Mouse (Mus musculus) MEL (cell line): ENCODE results near the gene Gpr173. TPM values are rescaled to one million over a fixed set of nuclear protein-coding genes. Genes with fewer than 3 reads are reported as not detected.

ENCODE experiments used
- DNase-seq: peaks from one replicate; pipeline ENCODE4 v3.0.0; 2011; ENCODE audit warnings: low read depth, low spot score
- H3K27ac ChIP-seq: 2 replicates; pipeline ENCODE4 v1.5.1; 2012; ENCODE audit warnings: low read depth, mild to moderate bottlenecking, control low read depth, low read length, moderate library complexity; ENCODE audit not compliant: control insufficient read depth
- H3K27me3 ChIP-seq, 2 experiments: fragments of 150-350 bp in 1 of 2; sonication (generic) in 1 of 2; 2 replicates each; pipeline ENCODE4 v1.6.1; 2012; ENCODE audit warnings: low read length in 2 of 2, mild to moderate bottlenecking in 2 of 2, improper control_type of control experiment in 1 of 2, moderate library complexity in 1 of 2; ENCODE audit not compliant: insufficient read depth in 2 of 2, control insufficient read depth in 1 of 2
- H3K36me3 ChIP-seq, 2 experiments: 2 replicates each; pipeline ENCODE4 v1.6.1; 2012 to 2014; ENCODE audit warnings: low read length in 2 of 2, improper control_type of control experiment in 1 of 2, inconsistent platforms in 1 of 2, mild to moderate bottlenecking in 1 of 2; ENCODE audit not compliant: insufficient read depth in 2 of 2, control insufficient read depth in 1 of 2
- H3K4me1 ChIP-seq, 2 experiments: fragments of 150-350 bp in 1 of 2; sonication (generic) in 1 of 2; 2 replicates each; pipeline ENCODE4 v1.6.1; 2012; ENCODE audit warnings: low read length in 2 of 2, improper control_type of control experiment in 1 of 2, mild to moderate bottlenecking in 1 of 2; ENCODE audit not compliant: insufficient read depth in 2 of 2, control insufficient read depth in 1 of 2
- H3K4me3 ChIP-seq, 2 experiments: fragments of 150-350 bp in 1 of 2; sonication (generic) in 1 of 2; 2 replicates each; pipeline ENCODE4 v1.5.1; 2012; ENCODE audit warnings: low read depth in 2 of 2, low read length in 2 of 2, mild to moderate bottlenecking in 2 of 2, moderate library complexity in 2 of 2, control low read depth in 1 of 2, improper control_type of control experiment in 1 of 2; ENCODE audit not compliant: control insufficient read depth in 1 of 2, insufficient read depth in 1 of 2
- H3K79me2 ChIP-seq: 2 replicates; pipeline ENCODE4 v1.6.1; 2012; ENCODE audit warnings: mild to moderate bottlenecking, low read length, moderate library complexity; ENCODE audit not compliant: control insufficient read depth, poor library complexity, insufficient read depth
- H3K9ac ChIP-seq: 2 replicates; pipeline ENCODE4 v1.6.1; 2012; ENCODE audit warnings: low read depth, mild to moderate bottlenecking, control low read depth, low read length, moderate library complexity; ENCODE audit not compliant: control insufficient read depth, poor library complexity, severe bottlenecking
- H3K9me3 ChIP-seq: fragments of 150-350 bp; sonication (generic); replicated peaks from 2 replicates; pipeline ENCODE4 v1.6.1; 2012; ENCODE audit warnings: mild to moderate bottlenecking, low read length, improper control_type of control experiment, moderate library complexity; ENCODE audit not compliant: insufficient read depth
- BHLHE40 ChIP-seq: IDR thresholded peaks from 2 replicates; pipeline ENCODE4 v1.6.1; 2012; ENCODE audit warnings: low read depth, mild to moderate bottlenecking, inconsistent platforms, low read length, improper control_type of control experiment, borderline replicate concordance
- CHD1 ChIP-seq: IDR thresholded peaks from 2 replicates; pipeline ENCODE4 v1.6.1; 2012; ENCODE audit warnings: low read depth, mild to moderate bottlenecking, inconsistent platforms, low read length, improper control_type of control experiment
- CHD2 ChIP-seq: IDR thresholded peaks from 2 replicates; pipeline ENCODE4 v1.6.1; 2011; ENCODE audit warnings: low read length, improper control_type of control experiment
- CTCF ChIP-seq, 3 experiments: IDR thresholded peaks in 2 of 3; conservative IDR thresholded peaks in 1 of 3; 2 replicates each; pipeline ENCODE4 v1.5.1; 2011 to 2012; ENCODE audit warnings: low read length in 3 of 3, low read depth in 2 of 3, mild to moderate bottlenecking in 2 of 3, improper control_type of control experiment in 1 of 3, inconsistent platforms in 1 of 3, mixed read lengths in 1 of 3, moderate library complexity in 1 of 3; ENCODE audit not compliant: control insufficient read depth in 1 of 3, insufficient read depth in 1 of 3, poor library complexity in 1 of 3, severe bottlenecking in 1 of 3
- EP300 ChIP-seq, 2 experiments: IDR thresholded peaks; 2 replicates each; pipeline ENCODE4 v1.6.1; 2011; ENCODE audit warnings: improper control_type of control experiment in 2 of 2, low read length in 2 of 2, low read depth in 1 of 2, mild to moderate bottlenecking in 1 of 2
- ETS1 ChIP-seq: IDR thresholded peaks from 2 replicates; pipeline ENCODE4 v1.6.1; 2012; ENCODE audit warnings: low read depth, mild to moderate bottlenecking, inconsistent platforms, low read length, improper control_type of control experiment, moderate library complexity
- GABPA ChIP-seq: IDR thresholded peaks from 2 replicates; pipeline ENCODE4 v1.6.1; 2012; ENCODE audit warnings: low read depth, mild to moderate bottlenecking, inconsistent platforms, low read length, improper control_type of control experiment, moderate library complexity
- JUND ChIP-seq: IDR thresholded peaks from 2 replicates; pipeline ENCODE4 v1.6.1; 2011; ENCODE audit warnings: low read depth, mild to moderate bottlenecking, improper control_type of control experiment, low read length
- MAX ChIP-seq: IDR thresholded peaks from 2 replicates; pipeline ENCODE4 v1.6.1; 2011; ENCODE audit warnings: low read length, improper control_type of control experiment
- MAZ ChIP-seq: IDR thresholded peaks from 2 replicates; pipeline ENCODE4 v1.6.1; 2012; ENCODE audit warnings: low read depth, mild to moderate bottlenecking, inconsistent platforms, low read length, improper control_type of control experiment
- MEF2A ChIP-seq: IDR thresholded peaks from 2 replicates; pipeline ENCODE4 v1.6.1; 2014; ENCODE audit warnings: low read depth, mild to moderate bottlenecking, inconsistent platforms, low read length, improper control_type of control experiment; ENCODE audit not compliant: poor library complexity, insufficient replicate concordance, severe bottlenecking; ENCODE audit errors: extremely low read depth
- MYC ChIP-seq: IDR thresholded peaks from 2 replicates; pipeline ENCODE4 v1.6.1; 2011; ENCODE audit warnings: low read depth, mild to moderate bottlenecking, low read length, improper control_type of control experiment, moderate library complexity
- NELFE ChIP-seq: IDR thresholded peaks from 2 replicates; pipeline ENCODE4 v1.6.1; 2011; ENCODE audit warnings: low read depth, low read length, improper control_type of control experiment
- NRF1 ChIP-seq: IDR thresholded peaks from 2 replicates; pipeline ENCODE4 v1.6.1; 2014; ENCODE audit warnings: low read depth, mild to moderate bottlenecking, inconsistent platforms, low read length, improper control_type of control experiment, moderate library complexity; ENCODE audit not compliant: poor library complexity, insufficient read depth, severe bottlenecking
- POLR2A ChIP-seq, 2 experiments: IDR thresholded peaks; 2 replicates each; pipeline ENCODE4 v1.6.1; 2011 to 2012; ENCODE audit warnings: low read length in 2 of 2, mild to moderate bottlenecking in 2 of 2, control low read depth in 1 of 2, improper control_type of control experiment in 1 of 2, low read depth in 1 of 2, moderate library complexity in 1 of 2; ENCODE audit not compliant: control insufficient read depth in 1 of 2, insufficient read depth in 1 of 2, poor library complexity in 1 of 2
- RAD21 ChIP-seq: IDR thresholded peaks from 2 replicates; pipeline ENCODE4 v1.6.1; 2011; ENCODE audit warnings: mild to moderate bottlenecking, low read depth, low read length, improper control_type of control experiment
- SMC3 ChIP-seq: IDR thresholded peaks from 2 replicates; pipeline ENCODE4 v1.6.1; 2011; ENCODE audit warnings: low read depth, low read length, improper control_type of control experiment
- TBP ChIP-seq: IDR thresholded peaks from 2 replicates; pipeline ENCODE4 v1.8.0; 2011; ENCODE audit warnings: low read depth, low read length, improper control_type of control experiment
- UBTF ChIP-seq: IDR thresholded peaks from 2 replicates; pipeline ENCODE4 v1.6.1; 2012; ENCODE audit warnings: low read depth, mild to moderate bottlenecking, inconsistent platforms, low read length, improper control_type of control experiment, moderate library complexity, borderline replicate concordance; ENCODE audit not compliant: insufficient read depth
- USF1 ChIP-seq: IDR thresholded peaks from 2 replicates; pipeline ENCODE4 v1.6.1; 2014; ENCODE audit warnings: low read depth, mild to moderate bottlenecking, inconsistent platforms, low read length, improper control_type of control experiment, moderate library complexity
- ZC3H11A ChIP-seq: IDR thresholded peaks from 2 replicates; pipeline ENCODE4 v1.6.1; 2012; ENCODE audit warnings: low read depth, mild to moderate bottlenecking, inconsistent platforms, low read length, improper control_type of control experiment
- ZKSCAN1 ChIP-seq: IDR thresholded peaks from 2 replicates; pipeline ENCODE4 v1.6.1; 2012; ENCODE audit warnings: low read depth, mild to moderate bottlenecking, inconsistent platforms, low read length, improper control_type of control experiment, moderate library complexity
- ZMIZ1 ChIP-seq: IDR thresholded peaks from 2 replicates; pipeline ENCODE4 v1.6.1; 2012; ENCODE audit warnings: low read depth, mild to moderate bottlenecking, inconsistent platforms, low read length, improper control_type of control experiment, moderate library complexity
- polyA plus RNA-seq, 2 experiments: library from polyadenylated mRNA; stranded (reverse) in 1 of 2; unstranded in 1 of 2; fragments of >175 nt in 1 of 2; fragments of >200 nt in 1 of 2; gene quantifications; 2 replicates each; pipeline versions ENCODE4 v1.2.1 to v1.2.4; 2012; ENCODE audit warnings: low replicate concordance in 2 of 2, low read depth in 1 of 2; ENCODE audit not compliant: insufficient read length in 2 of 2, insufficient read depth in 1 of 2, missing spikeins in 1 of 2
- total RNA-seq: library from RNA; depleted of rRNA; stranded (reverse); fragments of 300-350 nt; gene quantifications from 2 replicates; pipeline ENCODE4 v1.2.3, GENCODE M21; 2012

The Gpr173 gene
- total and polyA plus RNA-seq, 3 experiments: not detected

DNA sequence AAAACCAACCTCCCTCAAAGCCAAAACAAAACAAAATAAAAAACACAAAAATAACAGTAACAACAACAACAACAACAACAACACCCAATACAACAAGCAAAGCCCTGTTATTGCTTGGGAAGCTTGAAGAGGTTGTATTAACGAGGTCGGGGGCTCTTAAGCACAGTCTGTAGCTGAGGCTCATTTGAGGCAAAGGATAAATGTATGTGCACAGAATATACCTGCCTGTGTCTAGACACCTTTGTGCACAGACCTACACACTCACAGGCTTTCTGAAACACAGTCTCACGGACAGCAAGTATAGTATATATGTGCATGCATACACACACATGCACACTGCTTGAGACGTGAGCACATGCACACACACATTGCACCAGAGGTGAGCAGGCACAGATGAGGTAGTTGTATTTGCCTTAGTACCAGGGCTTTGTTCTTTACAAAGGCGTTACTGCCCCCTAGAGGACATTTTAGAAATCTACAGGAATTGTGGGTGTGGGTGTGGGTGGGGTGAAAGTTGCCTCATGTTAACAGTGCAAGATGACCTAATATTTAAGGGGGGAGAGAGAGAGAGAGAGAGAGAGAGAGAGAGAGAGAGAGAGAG, 15.9 kb downstream of the Gpr173 start:
- no peaks in the 10 kb centered on the region for H3K36me3 ChIP-seq
- no peaks in the 10 kb centered on the region; a peak in 3 of 4 replicates for H3K27me3 ChIP-seq
- H3K9ac ChIP-seq: no peak overlapping the region
- peak; percentile 88 for DNase-seq
- no peak overlapping the region for H3K27ac ChIP-seq
- H3K4me3 ChIP-seq: no peak overlapping the region
- H3K79me2 ChIP-seq: no peaks in the 10 kb centered on the region
- no peaks in the 10 kb centered on the region; a peak in 2 of 4 replicates for H3K4me1 ChIP-seq
- no peaks in the 10 kb centered on the region for H3K9me3 ChIP-seq
- TF ChIP-seq MYC (peak; percentile 66), MEF2A (no peak), ZC3H11A (peak; percentile 64), TBP (no peak), SMC3 (peak; percentile 75), CTCF (IDR thresholded peaks at IDR 0.05 in 2 of 3, conservative IDR thresholded peaks at IDR 0.05 in 1 of 3; ENCODE audit: control insufficient read depth in 1 of 3, insufficient read depth in 1 of 3, low read depth in 2 of 3, low read length in 3 of 3, poor library complexity in 1 of 3, severe bottlenecking in 1 of 3) (peak; percentile 42 to 82 (median 58); a peak in 5 of 6 replicates), ETS1 (no peak), RAD21 (peak; percentile 89), JUND (no peak), POLR2A (IDR thresholded peaks at IDR 0.05; ENCODE audit: control insufficient read depth in 1 of 2, insufficient read depth in 1 of 2, low read depth in 1 of 2, low read length in 2 of 2, poor library complexity in 1 of 2) (no peak), NELFE (no peak), MAZ (peak; percentile 42; the same call in 1 of the 2 replicates), EP300 (IDR thresholded peaks at IDR 0.05; ENCODE audit: low read depth in 1 of 2, low read length in 2 of 2) (no peak)

DNA sequence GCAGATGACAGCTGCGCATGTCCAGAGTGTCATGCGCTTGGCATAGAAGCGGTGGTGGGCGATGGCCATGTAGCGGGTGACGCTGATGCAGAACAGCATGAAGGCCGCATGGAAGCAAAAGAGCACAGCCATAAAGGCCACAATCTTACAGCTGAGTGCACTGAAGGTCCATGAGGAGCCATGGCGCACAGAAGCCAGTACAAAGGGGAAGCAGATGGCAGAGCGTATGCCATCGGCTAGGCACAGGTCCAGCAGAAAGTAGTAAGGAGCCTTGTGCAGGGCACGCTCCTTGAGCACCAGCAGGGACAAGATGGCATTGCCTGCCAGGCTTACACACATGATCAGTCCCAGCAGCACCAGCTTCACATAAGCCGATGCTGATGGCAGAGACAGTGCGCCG, 21.5 kb downstream of the Gpr173 start:
- Histone ChIP-seq H3K27me3 (no peaks in the 10 kb centered on the region; a peak in 1 of 4 replicates), H3K9me3 (no peaks in the 10 kb centered on the region), H3K4me3 (no peak overlapping the region), H3K79me2 (no peaks in the 10 kb centered on the region), H3K27ac (no peak overlapping the region), H3K36me3 (peaks cover 0 to 3% of the 10 kb centered on the region in 2 experiments; a peak in 1 of 4 replicates), H3K4me1 (peaks cover 0 to 3% of the 10 kb centered on the region in 2 experiments; a peak in 3 of 4 replicates), H3K9ac (no peak overlapping the region)
- TF ChIP-seq UBTF (no peak), RAD21 (no peak), ZKSCAN1 (no peak), GABPA (no peak), USF1 (no peak), MYC (no peak), ZMIZ1 (no peak), MAX (no peak), MEF2A (no peak), CHD1 (no peak), CTCF (IDR thresholded peaks at IDR 0.05 in 2 of 3, conservative IDR thresholded peaks at IDR 0.05 in 1 of 3; ENCODE audit: control insufficient read depth in 1 of 3, insufficient read depth in 1 of 3, low read depth in 2 of 3, low read length in 3 of 3, poor library complexity in 1 of 3, severe bottlenecking in 1 of 3) (no peak), CHD2 (no peak), NRF1 (no peak), EP300 (IDR thresholded peaks at IDR 0.05; ENCODE audit: low read depth in 1 of 2, low read length in 2 of 2) (no peak), NELFE (no peak), BHLHE40 (no peak)
- DNase-seq: no peak
